Mouse (Mus musculus) G1E (cell line): ENCODE results near the gene Med13l. TPM values are rescaled to one million over a fixed set of nuclear protein-coding genes. Genes with fewer than 3 reads are reported as not detected.

ENCODE experiments used
- ATAC-seq: 2 replicates; pipeline ENCODE4 v1.8.0; 2016; ENCODE audit warnings: mild to moderate bottlenecking; ENCODE audit not compliant: insufficient number of reproducible peaks, poor library complexity, low FRiP score, severe bottlenecking; ENCODE audit errors: extremely low read depth
- DNase-seq: peaks from one replicate; pipeline ENCODE4 v3.0.0; 2012; ENCODE audit warnings: low spot score
- H3K27me3 ChIP-seq: 2 replicates; pipeline ENCODE4 v1.6.1; 2012; ENCODE audit warnings: mild to moderate bottlenecking, low read length, inconsistent platforms; ENCODE audit not compliant: insufficient read depth
- H3K36me3 ChIP-seq: replicated peaks from 2 replicates; pipeline ENCODE3; 2012; ENCODE audit warnings: mild to moderate bottlenecking, inconsistent platforms
- H3K4me1 ChIP-seq: 2 replicates; pipeline ENCODE4 v1.6.1; 2012; ENCODE audit warnings: low read depth, low read length, inconsistent platforms, mixed read lengths; ENCODE audit not compliant: insufficient read depth
- H3K4me3 ChIP-seq: 2 replicates; pipeline ENCODE4 v1.5.1; 2012; ENCODE audit warnings: low read depth, mild to moderate bottlenecking, inconsistent platforms, low read length, moderate library complexity, mixed read lengths
- H3K9me3 ChIP-seq: replicated peaks from 2 replicates; pipeline ENCODE4 v1.6.1; 2012; ENCODE audit warnings: inconsistent platforms
- CTCF ChIP-seq: IDR thresholded peaks from 2 replicates; pipeline ENCODE4 v1.5.1; 2012; ENCODE audit warnings: low read depth, low read length, inconsistent platforms, mixed read lengths
- GATA1 ChIP-seq: IDR thresholded peaks from 2 replicates; pipeline ENCODE4 v1.6.1; 2012; ENCODE audit warnings: borderline replicate concordance, low read length, inconsistent platforms, mixed read lengths
- GATA2 ChIP-seq: IDR thresholded peaks from 2 replicates; pipeline ENCODE4 v1.6.1; 2012; ENCODE audit warnings: low read depth, low read length, inconsistent platforms, borderline replicate concordance
- POLR2AphosphoS5 ChIP-seq: IDR thresholded peaks from 2 replicates; pipeline ENCODE4 v1.6.1; 2012; ENCODE audit warnings: low read depth, low read length, inconsistent platforms; ENCODE audit not compliant: insufficient replicate concordance
- TAL1 ChIP-seq: conservative IDR thresholded peaks from 2 replicates; pipeline ENCODE4 v1.6.1; 2012; ENCODE audit warnings: low read depth, low read length, inconsistent platforms, mixed read lengths
- polyA plus RNA-seq: library from polyadenylated mRNA; stranded (reverse); fragments of >175 nt; gene quantifications from 2 replicates; pipeline ENCODE4 v1.2.3, GENCODE M21; 2012
- total RNA-seq, 2 experiments: library from RNA; stranded (forward) in 1 of 2; stranded (reverse) in 1 of 2; fragments of 200-1000 nt in 1 of 2; fragments of >200 nt in 1 of 2; fragmentation: Nextera tagmentation in 1 of 2; gene quantifications; 2 replicates each; pipeline ENCODE4 v1.2.3; 2014 to 2017

The Med13l gene
- total and polyA plus RNA-seq, 3 experiments: 16.8 to 91.7 (median 17.9) TPM

DNA sequence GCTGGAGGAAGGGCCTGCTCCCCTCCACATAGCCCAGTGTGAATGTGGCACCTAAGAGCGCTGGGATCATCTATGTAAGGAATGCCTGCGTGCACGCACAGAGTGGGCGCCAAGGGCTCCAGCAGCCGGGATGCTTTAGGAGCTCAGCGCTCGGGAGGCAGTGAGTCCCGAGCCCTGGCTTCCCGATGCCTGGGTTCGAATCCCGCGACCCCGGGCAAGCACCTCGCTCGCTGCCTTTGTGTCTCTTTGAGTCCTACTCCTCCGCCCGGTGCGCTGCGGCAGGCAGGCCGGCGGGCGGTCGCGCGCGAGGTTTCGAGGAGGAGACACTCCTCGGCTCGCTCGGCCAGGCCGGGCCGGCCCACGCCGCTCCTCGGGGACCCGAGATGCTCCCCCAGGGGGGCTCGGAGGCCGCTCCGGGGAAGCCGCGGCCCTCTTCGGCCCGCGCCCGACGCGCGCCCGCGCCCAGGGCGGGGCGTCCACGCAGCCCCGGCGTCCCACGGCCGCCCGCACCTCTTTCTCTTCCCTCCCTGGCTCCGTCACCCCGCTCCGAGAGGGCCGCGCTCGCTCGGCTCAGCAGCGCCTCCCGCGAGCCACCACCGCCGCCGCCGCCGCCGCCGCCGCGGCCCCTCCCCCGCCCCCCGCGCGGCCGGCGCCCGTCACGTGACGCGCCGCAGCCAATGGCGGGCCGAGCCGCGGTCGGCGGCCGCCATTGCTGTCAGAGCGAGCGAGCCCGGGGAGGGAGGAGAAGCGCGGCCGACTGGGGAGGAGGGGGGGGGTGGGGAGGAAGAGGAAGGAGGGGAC, 695 bp upstream of the Med13l start:
- Histone ChIP-seq H3K9me3 (peaks cover 4% of the 10 kb centered on the region), H3K36me3 (peaks cover 8% of the 10 kb centered on the region), H3K4me1 (peaks cover 64% of the 10 kb centered on the region), H3K27me3 (peaks cover 4% of the 10 kb centered on the region; the same call in 1 of the 2 replicates), H3K4me3 (peak overlapping the region; percentile 78)
- peak; percentile 36; the same call in 1 of the 2 replicates for ATAC-seq
- TF ChIP-seq POLR2AphosphoS5 (no peak), GATA1 (no peak), CTCF (no peak), TAL1 (no peak), GATA2 (no peak)
- peak; percentile 94 for DNase-seq

- DNase-seq (peak; percentile 47), ATAC-seq (peak; percentile 38)
- peaks cover 4% of the 10 kb centered on the region; the same call in 1 of the 2 replicates for H3K27me3 ChIP-seq
- H3K9me3 ChIP-seq: no peaks in the 10 kb centered on the region
- H3K4me3 ChIP-seq: peak overlapping the region; percentile 78
- peaks cover 66% of the 10 kb centered on the region for H3K4me1 ChIP-seq
- TF ChIP-seq TAL1 (peak; percentile 62), POLR2AphosphoS5 (no peak), GATA1 (no peak), GATA2 (no peak), CTCF (no peak)
- H3K36me3 ChIP-seq: peaks cover 8% of the 10 kb centered on the region
These were observed 858 bp downstream of the Med13l start for GRCm38 (mm10) chr5:118561086-118561987.

GRCm38 (mm10) chr5:118562206-118562605, 1.7 kb downstream of the Med13l start:
- ATAC-seq (no peak), DNase-seq (no peak)
- TF ChIP-seq CTCF (no peak), POLR2AphosphoS5 (no peak), GATA2 (no peak), GATA1 (no peak), TAL1 (no peak)
- H3K4me1 ChIP-seq: peaks cover 58% of the 10 kb centered on the region
- no peaks in the 10 kb centered on the region for H3K9me3 ChIP-seq
- H3K36me3 ChIP-seq: peaks cover 9% of the 10 kb centered on the region
- peaks cover 4% of the 10 kb centered on the region; the same call in 1 of the 2 replicates for H3K27me3 ChIP-seq
- H3K4me3 ChIP-seq: peak overlapping the region; percentile 78

GRCm38 (mm10) chr5:118563590-118563989, 3.1 kb downstream of the Med13l start:
- Histone ChIP-seq H3K4me1 (peaks cover 56% of the 10 kb centered on the region), H3K27me3 (peaks cover 4% of the 10 kb centered on the region; the same call in 1 of the 2 replicates), H3K36me3 (peaks cover 17% of the 10 kb centered on the region), H3K4me3 (peak overlapping the region; percentile 43; the same call in 1 of the 2 replicates), H3K9me3 (no peaks in the 10 kb centered on the region)
- no peak for DNase-seq
- no peak for ATAC-seq
- TF ChIP-seq CTCF (no peak), TAL1 (no peak), GATA2 (no peak), POLR2AphosphoS5 (no peak), GATA1 (no peak)

GRCm38 (mm10) chr5:118567395-118567794, 6.9 kb downstream of the Med13l start:
- TF ChIP-seq CTCF (no peak), TAL1 (no peak), POLR2AphosphoS5 (no peak), GATA2 (no peak), GATA1 (no peak)
- H3K27me3 ChIP-seq: no peaks in the 10 kb centered on the region
- DNase-seq: no peak
- H3K4me3 ChIP-seq: no peak overlapping the region
- no peaks in the 10 kb centered on the region for H3K9me3 ChIP-seq
- H3K36me3 ChIP-seq: peaks cover 35% of the 10 kb centered on the region
- H3K4me1 ChIP-seq: peaks cover 75% of the 10 kb centered on the region
- no peak for ATAC-seq

GRCm38 (mm10) chr5:118569017-118569416, 8.5 kb downstream of the Med13l start:
- H3K9me3 ChIP-seq: no peaks in the 10 kb centered on the region
- peaks cover 74% of the 10 kb centered on the region for H3K4me1 ChIP-seq
- no peaks in the 10 kb centered on the region for H3K27me3 ChIP-seq
- DNase-seq (no peak), ATAC-seq (no peak)
- no peak overlapping the region; the same call in 1 of the 2 replicates for H3K4me3 ChIP-seq
- H3K36me3 ChIP-seq: peaks cover 28% of the 10 kb centered on the region
- TF ChIP-seq GATA2 (no peak), TAL1 (no peak), POLR2AphosphoS5 (no peak), CTCF (no peak), GATA1 (no peak)
